Mouse (Mus musculus): ENCODE measurements around the gene Allc. TPM values are rescaled to one million over a fixed set of nuclear protein-coding genes. Genes with fewer than 3 reads are reported as not detected.

Gene Allc
- total and polyA plus RNA-seq, 3 experiments = not detected

DNA sequence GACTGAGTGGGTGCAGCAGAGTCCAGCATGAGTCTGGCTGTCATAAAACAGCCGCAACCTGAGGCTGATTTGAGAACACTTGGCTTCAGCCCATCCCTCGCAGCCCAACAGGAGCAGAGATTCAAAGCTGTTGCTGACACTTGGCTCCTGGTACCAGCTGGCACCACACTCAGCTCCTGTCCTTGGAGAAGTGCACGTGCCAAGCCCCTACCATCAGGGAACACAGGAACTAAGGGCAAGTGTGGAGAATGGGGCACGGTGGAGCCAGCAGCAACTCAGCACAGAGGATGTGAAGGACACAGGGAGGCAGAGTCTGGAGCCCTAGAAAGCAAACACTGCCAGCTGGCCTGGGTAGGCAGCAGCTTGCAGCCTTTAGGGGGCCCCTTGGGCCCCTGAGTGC lies 19.9 kb upstream of the Allc start:
- Histone ChIP-seq H3K4me1 (ENCODE audit: control insufficient read depth in 1 of 2, insufficient read depth in 2 of 2) (no peaks in the 10 kb centered on the region), H3K27me3 (replicated peaks) (peaks cover 18% of the 10 kb centered on the region), H3K27ac (ENCODE audit: insufficient read depth, low read depth) (no peak overlapping the region), H3K79me2 (replicated peaks; ENCODE audit: control insufficient read depth, extremely low read depth, insufficient read depth, poor library complexity, severe bottlenecking) (no peaks in the 10 kb centered on the region), H3K4me2 (ENCODE audit: insufficient read depth, low read depth, poor library complexity, severe bottlenecking) (no peak overlapping the region), H3K4me3 (replicated peaks in 1 of 3; ENCODE audit: low read depth in 2 of 3, low read length in 2 of 3, poor library complexity in 1 of 3) (no peak overlapping the region), H3K9ac (ENCODE audit: insufficient read depth, low read depth) (no peak overlapping the region), H3K36me3 (replicated peaks in 1 of 2; ENCODE audit: control insufficient read depth in 1 of 2, insufficient read depth in 1 of 2, low read length in 1 of 2) (no peaks in the 10 kb centered on the region), H3K9me3 (replicated peaks; ENCODE audit: low read length) (no peaks in the 10 kb centered on the region)
- DNase-seq (ENCODE audit: extremely low read depth) = no peak
- dilution Hi-C loops (cut with MboI; ENCODE audit: extremely low pct_ligation_motif_present, extremely low pct_unique_long_range_greater_than_20kb, low sequenced_read_pairs) = no loop called here
- in situ Hi-C loops (cut with MboI; ENCODE audit: low pct_ligation_motif_present, low pct_unique_long_range_greater_than_20kb, low sequenced_read_pairs) = no loop called here
- TF ChIP-seq JUND (conservative IDR thresholded peaks at IDR 0.05; ENCODE audit: low read depth, low read length) (no peak), UBTF (IDR thresholded peaks at IDR 0.05; ENCODE audit: low read depth, low read length) (no peak), GABPA (IDR thresholded peaks at IDR 0.05; ENCODE audit: insufficient replicate concordance, low read depth, low read length) (no peak), MAFK (IDR thresholded peaks at IDR 0.05; ENCODE audit: insufficient replicate concordance, low read length) (no peak), ELF1 (IDR thresholded peaks at IDR 0.05; ENCODE audit: low read depth, low read length) (no peak), MAZ (IDR thresholded peaks at IDR 0.05; ENCODE audit: low read depth, low read length) (no peak), KAT2A (IDR thresholded peaks at IDR 0.05; ENCODE audit: insufficient replicate concordance, low read length) (no peak), PAX5 (IDR thresholded peaks at IDR 0.05; ENCODE audit: low read length) (no peak), USF2 (conservative IDR thresholded peaks at IDR 0.05; ENCODE audit: low read depth, low read length) (no peak), TCF12 (IDR thresholded peaks at IDR 0.05; ENCODE audit: low read depth, low read length) (no peak), RAD21 (IDR thresholded peaks at IDR 0.05; ENCODE audit: low read depth, low read length) (no peak), MXI1 (IDR thresholded peaks at IDR 0.05; ENCODE audit: low read depth, low read length) (no peak), ZNF384 (IDR thresholded peaks at IDR 0.05; ENCODE audit: low read depth, low read length) (no peak), MYC (IDR thresholded peaks at IDR 0.05; ENCODE audit: low read depth, low read length) (no peak), IRF4 (IDR thresholded peaks at IDR 0.05; ENCODE audit: low read depth, low read length) (no peak), RCOR1 (conservative IDR thresholded peaks at IDR 0.05; ENCODE audit: low read depth, low read length) (no peak), HCFC1 (IDR thresholded peaks at IDR 0.05; ENCODE audit: low read depth, low read length) (no peak), POLR2AphosphoS2 (IDR thresholded peaks at IDR 0.05; ENCODE audit: low read depth, low read length) (no peak), E2F4 (IDR thresholded peaks at IDR 0.05; ENCODE audit: insufficient replicate concordance, low read depth, low read length) (no peak), EP300 (IDR thresholded peaks at IDR 0.05; ENCODE audit: low read length) (no peak)

DNA sequence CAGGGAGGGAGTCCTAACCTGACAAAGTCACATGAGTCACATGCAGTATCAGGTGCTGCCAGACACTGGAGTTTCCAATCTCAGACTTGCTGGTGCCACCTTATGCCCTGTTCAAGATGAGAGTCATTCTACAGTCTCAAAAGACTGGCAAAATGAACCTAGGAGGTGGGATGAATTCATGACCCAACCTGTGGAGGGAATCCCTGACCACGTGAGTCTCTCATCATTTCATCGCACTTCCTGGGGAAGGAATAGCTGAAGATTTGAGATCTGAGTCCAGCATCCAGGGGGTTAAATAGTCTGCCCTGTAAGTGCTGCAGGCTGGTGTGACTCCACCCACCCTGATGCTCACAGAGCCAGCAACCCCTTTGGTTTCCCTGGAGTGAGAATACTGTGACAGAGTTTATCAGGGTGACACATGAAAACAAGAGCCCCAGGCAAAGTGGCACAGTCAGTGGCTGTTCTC lies 16.2 kb upstream of the Allc start:
- H3K4me3 ChIP-seq (replicated peaks in 1 of 3; ENCODE audit: low read depth in 2 of 3, low read length in 2 of 3, poor library complexity in 1 of 3) = no peak overlapping the region
- DNase-seq (ENCODE audit: extremely low read depth) = no peak
- TF ChIP-seq RAD21 (IDR thresholded peaks at IDR 0.05; ENCODE audit: low read depth, low read length) (no peak), ETS1 (conservative IDR thresholded peaks at IDR 0.05; ENCODE audit: low read depth, low read length) (no peak), ZKSCAN1 (IDR thresholded peaks at IDR 0.05; ENCODE audit: borderline replicate concordance, low read depth, low read length) (no peak), ELF1 (IDR thresholded peaks at IDR 0.05; ENCODE audit: low read depth, low read length) (no peak), EP300 (IDR thresholded peaks at IDR 0.05; ENCODE audit: low read length) (no peak), IRF4 (IDR thresholded peaks at IDR 0.05; ENCODE audit: low read depth, low read length) (no peak), MYC (IDR thresholded peaks at IDR 0.05; ENCODE audit: low read depth, low read length) (no peak), ZNF384 (IDR thresholded peaks at IDR 0.05; ENCODE audit: low read depth, low read length) (no peak), TBP (conservative IDR thresholded peaks at IDR 0.05; ENCODE audit: low read depth, low read length) (no peak), NRF1 (IDR thresholded peaks at IDR 0.05; ENCODE audit: low read depth, low read length) (no peak), MAZ (IDR thresholded peaks at IDR 0.05; ENCODE audit: low read depth, low read length) (no peak), SMC3 (IDR thresholded peaks at IDR 0.05; ENCODE audit: low read depth, low read length) (no peak), CHD1 (IDR thresholded peaks at IDR 0.05; ENCODE audit: low read depth, low read length) (no peak), USF2 (conservative IDR thresholded peaks at IDR 0.05; ENCODE audit: low read depth, low read length) (no peak), SIN3A (IDR thresholded peaks at IDR 0.05; ENCODE audit: low read length) (no peak), E2F4 (IDR thresholded peaks at IDR 0.05; ENCODE audit: insufficient replicate concordance, low read depth, low read length) (no peak)
- H3K9me3 ChIP-seq (replicated peaks; ENCODE audit: low read length) = no peaks in the 10 kb centered on the region
- no peak overlapping the region for H3K27ac ChIP-seq (ENCODE audit: insufficient read depth, low read depth)
- in situ Hi-C loops (cut with MboI; ENCODE audit: low pct_ligation_motif_present, low pct_unique_long_range_greater_than_20kb, low sequenced_read_pairs) (loop anchor here (25.0 kb wide), 1 partner anchor 514 kb away; no protein-coding TSS in a partner anchor), dilution Hi-C loops (cut with MboI; ENCODE audit: extremely low pct_ligation_motif_present, extremely low pct_unique_long_range_greater_than_20kb, low sequenced_read_pairs) (no loop called here)
- H3K79me2 ChIP-seq (replicated peaks; ENCODE audit: control insufficient read depth, extremely low read depth, insufficient read depth, poor library complexity, severe bottlenecking) = no peaks in the 10 kb centered on the region
- no peaks in the 10 kb centered on the region for H3K36me3 ChIP-seq (replicated peaks in 1 of 2; ENCODE audit: control insufficient read depth in 1 of 2, insufficient read depth in 1 of 2, low read length in 1 of 2)
- H3K4me1 ChIP-seq (ENCODE audit: control insufficient read depth in 1 of 2, insufficient read depth in 2 of 2) = no peaks in the 10 kb centered on the region
- H3K9ac ChIP-seq (ENCODE audit: insufficient read depth, low read depth) = no peak overlapping the region
- no peak overlapping the region for H3K4me2 ChIP-seq (ENCODE audit: insufficient read depth, low read depth, poor library complexity, severe bottlenecking)
- peaks cover 26% of the 10 kb centered on the region for H3K27me3 ChIP-seq (replicated peaks)

Measured in CH12.LX (cell line).